Mouse (Mus musculus) limb, embryonic 15.5 days (tissue): ENCODE data around the gene Prorsd1. TPM values are rescaled to one million over a fixed set of nuclear protein-coding genes. Genes with fewer than 3 reads are reported as not detected.
"Not testable (repeated sequence)": the region's sequence is repeated elsewhere in the genome, so short reads cannot be mapped to it uniquely, and the experiment has no call there.

Experiments
- ATAC-seq: fragments of 200-750 bp; cut with Nextera tagmentation; 2 replicates; pipeline ENCODE4 v1.8.0; 2017; ENCODE audit warnings: low read depth, moderate TSS enrichment; ENCODE audit not compliant: insufficient number of reproducible peaks, low FRiP score, low TSS enrichment
- H3K27ac ChIP-seq: fragments of 300-500 bp; sonication (generic); 2 replicates; pipeline ENCODE4 v1.5.1; 2015; ENCODE audit warnings: moderate library complexity, mild to moderate bottlenecking, inconsistent platforms
- H3K27me3 ChIP-seq: fragments of 300-500 bp; sonication (generic); 2 replicates; pipeline ENCODE4 v1.6.1; 2015; ENCODE audit warnings: inconsistent platforms
- H3K36me3 ChIP-seq: fragments of 300-500 bp; sonication (generic); 2 replicates; pipeline ENCODE4 v1.6.1; 2015; ENCODE audit warnings: inconsistent platforms
- H3K4me1 ChIP-seq: fragments of 300-500 bp; sonication (generic); 2 replicates; pipeline ENCODE4 v1.6.1; 2015; ENCODE audit warnings: inconsistent platforms
- H3K4me2 ChIP-seq: fragments of 300-500 bp; sonication (generic); 2 replicates; pipeline ENCODE4 v1.6.1; 2015; ENCODE audit warnings: mild to moderate bottlenecking, inconsistent platforms
- H3K4me3 ChIP-seq: fragments of 300-500 bp; sonication (generic); 2 replicates; pipeline ENCODE4 v1.5.1; 2015; ENCODE audit warnings: mild to moderate bottlenecking, inconsistent platforms
- H3K9ac ChIP-seq: fragments of 300-500 bp; sonication (generic); 2 replicates; pipeline ENCODE4 v1.6.1; 2015; ENCODE audit warnings: inconsistent platforms
- H3K9me3 ChIP-seq: fragments of 300-500 bp; sonication (generic); 2 replicates; pipeline ENCODE4 v1.6.1; 2016; ENCODE audit warnings: inconsistent platforms
- WGBS: fragments of 180-500 bp; shearing (Covaris S2); methylation state at CpG from one replicate; pipeline ENCODE4 v1.1.7; 2015; 5-methylcytosine and 5-hydroxymethylcytosine counted together
- polyA plus RNA-seq: library from polyadenylated mRNA; unstranded; fragments of >200 nt; fragmentation: Nextera tagmentation; extraction: Ambion mirVana; gene quantifications from 2 replicates; pipeline ENCODE4 v1.2.1, GENCODE M21; 2015

Prorsd1 gene
- 30.3 and 31.8 TPM in 2 replicates for polyA plus RNA-seq

DNA sequence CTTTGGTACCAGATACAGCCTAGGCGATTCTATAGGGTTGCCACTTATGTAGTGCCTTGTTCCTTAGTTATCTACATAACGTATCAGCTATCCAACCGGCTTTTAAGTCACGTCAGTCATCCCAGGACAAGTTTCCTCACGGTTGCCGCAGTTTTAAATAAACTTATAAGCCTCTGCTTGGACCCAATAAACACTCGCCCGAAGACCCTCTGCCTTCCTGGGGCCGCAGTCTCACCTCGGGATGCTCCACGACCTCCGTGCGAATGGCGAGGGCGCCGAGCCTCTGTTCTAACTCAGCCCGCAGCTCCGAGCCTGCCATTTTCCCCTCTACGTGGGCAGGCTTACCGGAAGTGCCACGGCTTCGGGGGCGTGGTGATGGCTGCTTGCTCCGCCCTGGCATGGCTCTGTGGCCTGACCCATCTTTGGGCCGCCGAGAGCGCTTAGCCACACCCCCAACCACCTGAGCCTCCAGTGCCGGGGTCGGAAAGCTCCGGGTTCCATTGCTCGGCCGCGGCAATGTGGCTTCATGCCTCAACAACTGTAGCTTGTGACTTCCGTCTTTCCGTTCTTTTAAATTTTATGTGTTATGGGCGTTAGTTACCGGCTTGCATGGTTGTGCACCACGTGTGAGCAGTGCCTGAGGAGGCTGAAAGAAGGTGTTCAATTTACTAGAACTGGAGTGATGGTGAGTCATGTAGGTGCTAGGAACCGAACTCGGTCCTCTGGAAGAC, at the start of gene Prorsd1:
Prorsd1 (minus strand) TSS at position 352 of the 731 bp plus-strand sequence.
- Histone ChIP-seq H3K4me2 (peak within 1 kb of the TSS; percentile 48), H3K27me3 (no peaks in the 10 kb centered on the region), H3K9me3 (no peaks in the 10 kb centered on the region), H3K9ac (peak within 1 kb of the TSS; percentile 68), H3K36me3 (peaks cover 11% of the 10 kb centered on the region), H3K27ac (peak within 1 kb of the TSS; percentile 91), H3K4me1 (peaks cover 3% of the 10 kb centered on the region; the same call in 1 of the 2 replicates), H3K4me3 (peak within 1 kb of the TSS; percentile 65)
- WGBS, result 3% methylated on average over 40 of the region's 40 CpGs
- peak; percentile 97 for ATAC-seq

GRCm38 (mm10) chr11:29563406-29563805, 48.6 kb upstream of the Prorsd1 start:
- H3K9ac ChIP-seq, result no peak overlapping the region
- no peak overlapping the region for H3K4me2 ChIP-seq
- H3K27ac ChIP-seq, result no peak overlapping the region
- H3K4me3 ChIP-seq, result no peak overlapping the region
- no peaks in the 10 kb centered on the region for H3K9me3 ChIP-seq
- no peaks in the 10 kb centered on the region for H3K4me1 ChIP-seq
- no peaks in the 10 kb centered on the region for H3K27me3 ChIP-seq
- H3K36me3 ChIP-seq, result no peaks in the 10 kb centered on the region
- 82% methylated on average over 2 of the region's 2 CpGs for WGBS
- ATAC-seq, result no peak

DNA sequence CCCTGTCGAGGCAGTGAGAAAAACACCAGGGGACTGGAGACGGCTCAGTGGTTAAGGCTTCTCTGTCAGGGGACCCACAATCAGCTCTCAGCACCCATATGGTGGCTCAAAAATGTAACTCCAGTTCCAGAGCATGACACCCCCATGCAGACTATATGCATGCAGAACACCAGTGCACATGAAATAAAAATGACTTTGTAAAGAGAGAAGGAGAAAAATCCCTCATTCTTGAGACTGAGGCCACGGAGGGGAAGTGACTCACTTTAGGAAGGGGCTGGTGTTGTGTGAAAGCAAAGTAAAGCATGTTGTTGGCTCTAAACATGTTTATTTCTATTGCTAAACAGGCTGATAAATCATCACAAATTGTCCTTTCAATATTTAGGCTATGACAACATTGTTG, 46.2 kb upstream of the Prorsd1 start:
- Histone ChIP-seq H3K27me3 (no peaks in the 10 kb centered on the region), H3K4me1 (no peaks in the 10 kb centered on the region), H3K9me3 (no peaks in the 10 kb centered on the region), H3K9ac (no peak overlapping the region), H3K36me3 (no peaks in the 10 kb centered on the region), H3K4me3 (no peak overlapping the region), H3K27ac (no peak overlapping the region), H3K4me2 (no peak overlapping the region)
- ATAC-seq, result no peak
- 80% methylated on average over 3 of the region's 3 CpGs for WGBS

- whole genome bisulfite sequencing, result 88% methylated on average over 9 of the region's 9 CpGs
- Histone ChIP-seq H3K9ac (no peak overlapping the region), H3K27ac (no peak overlapping the region), H3K4me3 (no peak overlapping the region), H3K27me3 (no peaks in the 10 kb centered on the region), H3K4me2 (no peak overlapping the region), H3K4me1 (no peaks in the 10 kb centered on the region), H3K9me3 (no peaks in the 10 kb centered on the region), H3K36me3 (no peaks in the 10 kb centered on the region)
- ATAC-seq, result no peak
Observed at GRCm38 (mm10) chr11:29560452-29560851, 45.6 kb upstream of the Prorsd1 start.

GRCm38 (mm10) chr11:29549425-29549778, 34.6 kb upstream of the Prorsd1 start:
- H3K9me3 ChIP-seq, result no peaks in the 10 kb centered on the region

DNA sequence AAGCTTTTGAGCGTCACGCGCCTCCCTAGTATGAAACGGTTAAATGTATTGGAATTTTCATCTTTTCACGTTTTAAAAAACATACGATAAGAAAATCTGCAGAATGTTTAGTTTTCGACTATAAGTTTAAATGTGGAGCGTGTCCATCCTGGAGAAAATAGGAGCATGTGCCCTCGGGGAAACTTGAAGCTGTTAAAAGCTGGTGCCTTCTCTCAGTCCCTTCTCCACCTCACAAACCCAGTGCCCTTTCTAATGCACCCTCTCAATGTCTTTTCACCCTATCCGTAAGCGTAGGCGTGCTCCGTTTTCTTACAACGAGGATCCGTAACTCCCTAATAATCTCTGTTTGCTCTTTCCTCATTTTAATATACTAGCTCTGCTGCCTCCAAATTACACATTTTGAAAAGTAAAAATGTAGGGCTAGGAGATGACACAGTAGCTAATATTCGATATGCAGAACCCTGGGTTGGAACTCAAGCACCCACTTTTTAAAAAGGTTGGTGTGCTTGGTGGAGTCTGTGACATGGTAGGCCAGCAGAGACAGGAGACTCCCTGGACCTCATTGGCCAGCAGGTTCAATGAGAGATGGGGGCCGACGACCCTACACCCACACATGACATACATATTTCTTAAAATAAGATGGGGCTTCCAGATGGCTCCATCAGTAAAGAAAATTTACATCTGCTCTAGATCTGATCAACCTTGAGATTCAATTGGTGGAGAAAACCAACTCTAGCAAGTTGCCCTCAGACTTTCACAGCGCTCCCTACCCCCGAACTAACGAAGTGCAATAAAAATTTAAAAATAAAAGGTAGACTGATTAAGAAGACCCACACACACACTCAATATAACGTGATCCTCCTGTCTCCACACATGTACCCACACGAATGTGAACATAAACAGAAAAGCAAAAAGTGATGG, 33.9 kb upstream of the Prorsd1 start:
- no peak for ATAC-seq
- peak overlapping the region; percentile 93 for H3K27ac ChIP-seq
- whole genome bisulfite sequencing, result 22% methylated on average over 23 of the region's 23 CpGs

More at GRCm38 (mm10) chr11:29549425-29549778, 34.6 kb upstream of the Prorsd1 start:
- H3K4me1 ChIP-seq, result peaks cover 7% of the 10 kb centered on the region
- no peak overlapping the region for H3K4me3 ChIP-seq
- WGBS, result 87% methylated on average over 1 of the region's 1 CpGs
- ATAC-seq, result no peak
- H3K27me3 ChIP-seq, result no peaks in the 10 kb centered on the region
- no peak overlapping the region for H3K4me2 ChIP-seq
- H3K27ac ChIP-seq, result no peak overlapping the region
- no peak overlapping the region for H3K9ac ChIP-seq
- peaks cover 14% of the 10 kb centered on the region for H3K36me3 ChIP-seq

GRCm38 (mm10) chr11:29547752-29548503, 33.1 kb upstream of the Prorsd1 start, which contains the start of the genes Clhc1 and Rps27a:
TSS of gene Clhc1 (plus strand) at chr11:29547950.
TSS of gene Rps27a (minus strand) at chr11:29548109.
- 1% methylated on average over 46 of the region's 46 CpGs for WGBS
- peak within 1 kb of the TSS; percentile 55 for H3K4me2 ChIP-seq
- peaks cover 23% of the 10 kb centered on the region for H3K36me3 ChIP-seq
- H3K27ac ChIP-seq, result peak within 1 kb of the TSS; percentile 93
- peaks cover 7% of the 10 kb centered on the region for H3K4me1 ChIP-seq
- peak; percentile 96 for ATAC-seq
- no peaks in the 10 kb centered on the region for H3K27me3 ChIP-seq
- H3K9ac ChIP-seq, result peak within 1 kb of the TSS; percentile 92
- H3K9me3 ChIP-seq, result no peaks in the 10 kb centered on the region
- peak within 1 kb of the TSS; percentile 75 for H3K4me3 ChIP-seq

More for the DNA sequence above, 33.9 kb upstream of the Prorsd1 start:
- peaks cover 20% of the 10 kb centered on the region for H3K36me3 ChIP-seq
- H3K4me1 ChIP-seq, result peaks cover 7% of the 10 kb centered on the region
- H3K9me3 ChIP-seq, result no peaks in the 10 kb centered on the region
- H3K4me2 ChIP-seq, result peak overlapping the region; percentile 55
- peak overlapping the region; percentile 75 for H3K4me3 ChIP-seq
- H3K9ac ChIP-seq, result peak overlapping the region; percentile 92
- no peaks in the 10 kb centered on the region for H3K27me3 ChIP-seq

- H3K4me2 ChIP-seq, result peak overlapping the region; percentile 44
- peak overlapping the region; percentile 93 for H3K27ac ChIP-seq
- peak overlapping the region; percentile 92 for H3K9ac ChIP-seq
- H3K4me1 ChIP-seq, result peaks cover 7% of the 10 kb centered on the region
- no peaks in the 10 kb centered on the region for H3K27me3 ChIP-seq
- H3K36me3 ChIP-seq, result peaks cover 25% of the 10 kb centered on the region
- ATAC-seq, result peak; percentile 32; the same call in 1 of the 2 replicates
- H3K9me3 ChIP-seq, result no peaks in the 10 kb centered on the region
- under 1% methylated on average over 27 of the region's 27 CpGs for WGBS
- peak overlapping the region; percentile 75 for H3K4me3 ChIP-seq
Observed at GRCm38 (mm10) chr11:29547249-29547751, 32.5 kb upstream of the Prorsd1 start.

DNA sequence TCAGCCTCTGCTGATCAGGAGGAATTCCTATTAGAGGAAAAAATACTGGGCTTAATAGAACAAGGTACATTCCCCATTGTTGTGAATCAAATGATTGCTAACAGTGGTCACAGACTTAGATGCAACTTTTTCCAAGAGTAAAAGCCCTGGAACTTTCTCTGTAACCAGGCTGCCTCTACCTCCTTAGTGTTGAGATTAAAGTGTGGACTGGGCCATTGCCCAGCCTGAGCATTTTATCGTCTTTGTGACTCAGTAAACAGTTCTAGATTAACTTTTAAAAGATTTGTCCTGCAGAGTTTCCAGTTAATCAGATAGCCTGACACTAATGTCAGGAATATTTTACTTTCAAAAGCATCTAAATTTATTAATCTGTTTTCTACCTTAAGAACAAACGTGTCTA, 31.9 kb upstream of the Prorsd1 start:
- Histone ChIP-seq H3K4me3 (peak overlapping the region; percentile 75), H3K27me3 (no peaks in the 10 kb centered on the region), H3K4me1 (peaks cover 7% of the 10 kb centered on the region), H3K36me3 (peaks cover 27% of the 10 kb centered on the region), H3K27ac (peak overlapping the region; percentile 93; the same call in 1 of the 2 replicates), H3K9ac (peak overlapping the region; percentile 92), H3K4me2 (peak overlapping the region; percentile 44), H3K9me3 (no peaks in the 10 kb centered on the region)
- 22% methylated on average over 2 of the region's 2 CpGs for WGBS
- no peak for ATAC-seq

DNA sequence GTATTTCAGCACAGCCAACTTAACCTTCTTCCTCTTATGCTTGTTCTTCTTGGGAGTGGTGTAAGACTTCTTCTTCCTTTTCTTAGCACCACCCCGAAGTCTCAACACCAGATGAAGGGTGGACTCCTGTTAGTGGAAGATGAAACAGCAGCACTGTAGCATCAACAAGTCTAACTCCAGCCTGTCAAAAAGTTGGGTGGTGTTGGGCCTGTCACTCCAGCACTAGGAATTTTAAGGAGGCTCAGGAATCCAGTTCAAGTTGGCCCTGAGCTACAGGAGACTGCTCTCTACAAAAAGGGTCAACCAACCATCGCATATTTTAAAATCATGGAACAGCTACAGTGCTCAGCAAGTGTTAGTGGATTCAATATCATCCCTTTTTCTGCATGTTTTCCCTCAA, 31.5 kb upstream of the Prorsd1 start:
- peaks cover 28% of the 10 kb centered on the region for H3K36me3 ChIP-seq
- not testable (repeated sequence) for H3K4me1 ChIP-seq, ATAC-seq, H3K27me3 ChIP-seq, H3K9ac ChIP-seq, H3K9me3 ChIP-seq
- H3K27ac ChIP-seq, result peak overlapping the region; percentile 93; the same call in 1 of the 2 replicates
- H3K4me3 ChIP-seq, result peak overlapping the region; percentile 75
- WGBS, result 87% methylated on average over 2 of the region's 2 CpGs
- H3K4me2 ChIP-seq, result peak overlapping the region; percentile 44

DNA sequence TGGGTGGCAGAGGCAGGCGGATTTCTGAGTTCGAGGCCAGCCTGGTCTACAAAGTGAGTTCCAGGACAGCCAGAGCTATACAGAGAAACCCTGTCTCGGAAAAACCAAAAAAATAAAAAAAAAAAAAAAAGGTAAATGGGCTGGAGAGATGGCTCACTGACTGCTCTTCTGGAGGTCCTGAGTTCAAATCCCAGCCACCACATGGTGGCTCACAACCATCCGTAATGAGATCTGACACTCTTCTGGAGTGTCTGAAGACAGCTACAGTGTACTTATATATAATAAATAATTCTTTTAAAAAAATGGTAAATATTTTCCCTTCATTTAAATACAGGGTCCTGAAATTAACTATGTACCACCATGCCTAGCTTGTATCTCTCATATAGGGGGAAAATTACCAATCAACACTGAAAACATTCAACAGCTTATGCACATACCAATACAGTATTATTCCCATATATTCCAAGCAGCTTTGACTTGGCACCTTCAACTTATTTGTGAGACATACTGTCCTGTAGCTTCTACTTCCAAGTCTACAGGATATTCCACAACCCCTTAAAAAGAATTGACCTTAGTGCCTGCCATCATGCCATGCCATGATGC, 30.4 kb upstream of the Prorsd1 start:
- not testable (repeated sequence) for H3K4me3 ChIP-seq, H3K4me1 ChIP-seq, H3K27me3 ChIP-seq, ATAC-seq, H3K27ac ChIP-seq, H3K9ac ChIP-seq, H3K4me2 ChIP-seq, H3K9me3 ChIP-seq
- peaks cover 33% of the 10 kb centered on the region for H3K36me3 ChIP-seq
- WGBS, result 84% methylated on average over 4 of the region's 4 CpGs
